Mouse (Mus musculus): Measurements from ENCODE around the gene Asic2.
A peak's percentile ranks its signal among the peaks of the same experiment; 100 is the strongest.

- TF ChIP-seq POLR2A (IDR thresholded peaks at IDR 0.05; ENCODE audit: borderline replicate concordance, extremely low read depth, insufficient read depth, insufficient read length, poor library complexity, severe bottlenecking), result no peak
- TF ChIP-seq CTCF (IDR thresholded peaks at IDR 0.05; ENCODE audit: borderline replicate concordance, extremely low read depth, insufficient read depth, insufficient read length), result peak; percentile 49; the same call in 1 of the 2 replicates
Observed at GRCm38 (mm10) chr11:81152021-81152385, 816.3 kb downstream of the Asic2 start.

Data from brain, embryonic 14.5 days (tissue).